Mouse (Mus musculus): ENCODE data around the gene Hivep3. TPM values are rescaled to one million over a fixed set of nuclear protein-coding genes. Genes with fewer than 3 reads are reported as not detected.

Hivep3 gene
- polyA plus RNA-seq, 1 experiment from 2014 or later = 6.8 TPM

GRCm38 (mm10) chr4:120082527-120082926 lies 348.9 kb downstream of the Hivep3 start:
- H3K36me3 ChIP-seq = no peaks in the 10 kb centered on the region
- no peaks in the 10 kb centered on the region for H3K9me3 ChIP-seq (replicated peaks)
- H3K27ac ChIP-seq (replicated peaks) = no peak overlapping the region
- no peaks in the 10 kb centered on the region for H3K27me3 ChIP-seq
- ATAC-seq (ENCODE audit: insufficient number of reproducible peaks, low FRiP score, low TSS enrichment, low read depth) = no peak
- H3K4me3 ChIP-seq (replicated peaks) = no peak overlapping the region
- no peak overlapping the region for H3K9ac ChIP-seq
- 91% methylated on average over 5 of the region's 5 CpGs for WGBS
- H3K4me1 ChIP-seq = no peaks in the 10 kb centered on the region
- no peak overlapping the region for H3K4me2 ChIP-seq (replicated peaks)

- no peak overlapping the region for H3K4me3 ChIP-seq (replicated peaks)
- ATAC-seq (ENCODE audit: insufficient number of reproducible peaks, low FRiP score, low TSS enrichment, low read depth) = no peak
- no peak overlapping the region for H3K27ac ChIP-seq (replicated peaks)
- no peaks in the 10 kb centered on the region for H3K4me1 ChIP-seq
- H3K4me2 ChIP-seq (replicated peaks) = no peak overlapping the region
- no peaks in the 10 kb centered on the region for H3K27me3 ChIP-seq
- 57% methylated on average over 3 of the region's 3 CpGs for WGBS
- no peaks in the 10 kb centered on the region for H3K9me3 ChIP-seq (replicated peaks)
- no peak overlapping the region for H3K9ac ChIP-seq
- no peaks in the 10 kb centered on the region for H3K36me3 ChIP-seq
These were observed 350.1 kb downstream of the Hivep3 start for GRCm38 (mm10) chr4:120083700-120084099.

GRCm38 (mm10) chr4:120089536-120089935 lies 356.0 kb downstream of the Hivep3 start:
- ATAC-seq (ENCODE audit: insufficient number of reproducible peaks, low FRiP score, low TSS enrichment, low read depth) = no peak
- no peaks in the 10 kb centered on the region for H3K4me1 ChIP-seq
- H3K27me3 ChIP-seq = no peaks in the 10 kb centered on the region

GRCm38 (mm10) chr4:120091997-120092783 lies 358.6 kb downstream of the Hivep3 start:
- H3K9ac ChIP-seq = no peak overlapping the region
- no peak overlapping the region for H3K27ac ChIP-seq (replicated peaks)
- 78% methylated on average over 1 of the region's 1 CpGs for WGBS
- no peak overlapping the region for H3K4me2 ChIP-seq (replicated peaks)
- ATAC-seq (ENCODE audit: insufficient number of reproducible peaks, low FRiP score, low TSS enrichment, low read depth) = no peak
- no peaks in the 10 kb centered on the region for H3K36me3 ChIP-seq
- H3K9me3 ChIP-seq (replicated peaks) = no peaks in the 10 kb centered on the region
- H3K27me3 ChIP-seq = no peaks in the 10 kb centered on the region; the same call in 1 of the 2 replicates
- no peak overlapping the region for H3K4me3 ChIP-seq (replicated peaks)
- no peaks in the 10 kb centered on the region for H3K4me1 ChIP-seq

More at GRCm38 (mm10) chr4:120089536-120089935, 356.0 kb downstream of the Hivep3 start:
- no peak overlapping the region for H3K4me2 ChIP-seq (replicated peaks)
- no peak overlapping the region for H3K9ac ChIP-seq
- no peaks in the 10 kb centered on the region for H3K9me3 ChIP-seq (replicated peaks)
- H3K36me3 ChIP-seq = no peaks in the 10 kb centered on the region
- 75% methylated on average over 8 of the region's 8 CpGs for WGBS
- H3K27ac ChIP-seq (replicated peaks) = no peak overlapping the region
- no peak overlapping the region for H3K4me3 ChIP-seq (replicated peaks)

GRCm38 (mm10) chr4:120096935-120097334 lies 363.4 kb downstream of the Hivep3 start:
- 87% methylated on average over 19 of the region's 19 CpGs for WGBS
- no peak overlapping the region for H3K4me3 ChIP-seq (replicated peaks)
- H3K27me3 ChIP-seq = no peaks in the 10 kb centered on the region; the same call in 1 of the 2 replicates
- H3K36me3 ChIP-seq = no peaks in the 10 kb centered on the region
- H3K9me3 ChIP-seq (replicated peaks) = peaks cover 3% of the 10 kb centered on the region; the same call in 1 of the 2 replicates
- no peak overlapping the region for H3K9ac ChIP-seq
- H3K27ac ChIP-seq (replicated peaks) = no peak overlapping the region
- H3K4me1 ChIP-seq = no peaks in the 10 kb centered on the region
- H3K4me2 ChIP-seq (replicated peaks) = no peak overlapping the region
- no peak for ATAC-seq (ENCODE audit: insufficient number of reproducible peaks, low FRiP score, low TSS enrichment, low read depth)

GRCm38 (mm10) chr4:120101186-120101585 lies 367.6 kb downstream of the Hivep3 start:
- Histone ChIP-seq H3K27me3 (no peaks in the 10 kb centered on the region), H3K4me3 (replicated peaks) (no peak overlapping the region), H3K27ac (replicated peaks) (no peak overlapping the region), H3K9ac (no peak overlapping the region), H3K4me2 (replicated peaks) (no peak overlapping the region), H3K9me3 (replicated peaks) (peaks cover 3% of the 10 kb centered on the region; the same call in 1 of the 2 replicates), H3K36me3 (no peaks in the 10 kb centered on the region), H3K4me1 (no peaks in the 10 kb centered on the region)
- no peak for ATAC-seq (ENCODE audit: insufficient number of reproducible peaks, low FRiP score, low TSS enrichment, low read depth)

- Histone ChIP-seq H3K27ac (replicated peaks) (no peak overlapping the region), H3K9me3 (replicated peaks) (no peaks in the 10 kb centered on the region), H3K36me3 (no peaks in the 10 kb centered on the region), H3K4me2 (replicated peaks) (no peak overlapping the region), H3K4me3 (replicated peaks) (no peak overlapping the region), H3K4me1 (no peaks in the 10 kb centered on the region), H3K9ac (no peak overlapping the region), H3K27me3 (no peaks in the 10 kb centered on the region)
- WGBS = 52% methylated on average over 5 of the region's 5 CpGs
- ATAC-seq (ENCODE audit: insufficient number of reproducible peaks, low FRiP score, low TSS enrichment, low read depth) = no peak
These were observed 371.0 kb downstream of the Hivep3 start for GRCm38 (mm10) chr4:120104599-120104998.

GRCm38 (mm10) chr4:120106362-120106761 lies 372.8 kb downstream of the Hivep3 start:
- Histone ChIP-seq H3K9ac (no peak overlapping the region), H3K36me3 (no peaks in the 10 kb centered on the region)

GRCm38 (mm10) chr4:120107787-120108186 lies 374.2 kb downstream of the Hivep3 start:
- no peaks in the 10 kb centered on the region for H3K4me1 ChIP-seq
- no peaks in the 10 kb centered on the region for H3K9me3 ChIP-seq (replicated peaks)
- no peaks in the 10 kb centered on the region for H3K27me3 ChIP-seq
- no peak overlapping the region for H3K4me2 ChIP-seq (replicated peaks)
- no peak overlapping the region for H3K9ac ChIP-seq
- H3K4me3 ChIP-seq (replicated peaks) = no peak overlapping the region
- WGBS = 71% methylated on average over 8 of the region's 8 CpGs
- ATAC-seq (ENCODE audit: insufficient number of reproducible peaks, low FRiP score, low TSS enrichment, low read depth) = no peak
- no peak overlapping the region for H3K27ac ChIP-seq (replicated peaks)
- no peaks in the 10 kb centered on the region for H3K36me3 ChIP-seq

More at GRCm38 (mm10) chr4:120106362-120106761, 372.8 kb downstream of the Hivep3 start:
- ATAC-seq (ENCODE audit: insufficient number of reproducible peaks, low FRiP score, low TSS enrichment, low read depth) = no peak
- WGBS = 83% methylated on average over 3 of the region's 3 CpGs
- Histone ChIP-seq H3K4me3 (replicated peaks) (no peak overlapping the region), H3K9me3 (replicated peaks) (no peaks in the 10 kb centered on the region), H3K4me2 (replicated peaks) (no peak overlapping the region), H3K27me3 (no peaks in the 10 kb centered on the region), H3K27ac (replicated peaks) (no peak overlapping the region), H3K4me1 (no peaks in the 10 kb centered on the region)

- no peaks in the 10 kb centered on the region for H3K36me3 ChIP-seq
- no peak overlapping the region for H3K9ac ChIP-seq
- no peaks in the 10 kb centered on the region for H3K4me1 ChIP-seq
- H3K4me3 ChIP-seq (replicated peaks) = no peak overlapping the region
- no peak for ATAC-seq (ENCODE audit: insufficient number of reproducible peaks, low FRiP score, low TSS enrichment, low read depth)
- WGBS = 87% methylated on average over 3 of the region's 3 CpGs
- H3K4me2 ChIP-seq (replicated peaks) = no peak overlapping the region
- H3K9me3 ChIP-seq (replicated peaks) = no peaks in the 10 kb centered on the region
- no peak overlapping the region for H3K27ac ChIP-seq (replicated peaks)
- H3K27me3 ChIP-seq = no peaks in the 10 kb centered on the region
These were observed 381.9 kb downstream of the Hivep3 start for GRCm38 (mm10) chr4:120115516-120115915.

- no peak overlapping the region for H3K9ac ChIP-seq
- no peak overlapping the region for H3K27ac ChIP-seq (replicated peaks)
- H3K36me3 ChIP-seq = no peaks in the 10 kb centered on the region
- H3K4me2 ChIP-seq (replicated peaks) = no peak overlapping the region
- WGBS = 77% methylated on average over 1 of the region's 1 CpGs
- no peak for ATAC-seq (ENCODE audit: insufficient number of reproducible peaks, low FRiP score, low TSS enrichment, low read depth)
- H3K9me3 ChIP-seq (replicated peaks) = no peaks in the 10 kb centered on the region
- no peaks in the 10 kb centered on the region for H3K27me3 ChIP-seq
- H3K4me1 ChIP-seq = no peaks in the 10 kb centered on the region
- no peak overlapping the region for H3K4me3 ChIP-seq (replicated peaks)
These were observed 382.7 kb downstream of the Hivep3 start for GRCm38 (mm10) chr4:120116312-120116711.

- WGBS = 32% methylated on average over 8 of the region's 8 CpGs
- Histone ChIP-seq H3K27ac (replicated peaks) (no peak overlapping the region), H3K27me3 (peaks cover 3% of the 10 kb centered on the region; the same call in 1 of the 2 replicates), H3K36me3 (no peaks in the 10 kb centered on the region), H3K4me2 (replicated peaks) (no peak overlapping the region), H3K9me3 (replicated peaks) (no peaks in the 10 kb centered on the region), H3K4me1 (no peaks in the 10 kb centered on the region), H3K9ac (no peak overlapping the region), H3K4me3 (replicated peaks) (no peak overlapping the region)
- no peak for ATAC-seq (ENCODE audit: insufficient number of reproducible peaks, low FRiP score, low TSS enrichment, low read depth)
These were observed 386.7 kb downstream of the Hivep3 start for GRCm38 (mm10) chr4:120120276-120120675.

All from embryonic facial prominence, embryonic 15.5 days (tissue).